Mouse (Mus musculus) heart, postnatal 4 days (tissue): Measurements from ENCODE around the gene Nek9. TPM values are rescaled to one million over a fixed set of nuclear protein-coding genes. Genes with fewer than 3 reads are reported as not detected.
"Not testable (repeated sequence)": the region's sequence is repeated elsewhere in the genome, so short reads cannot be mapped to it uniquely, and the experiment has no call there.

Source experiments
- DNase-seq: peaks from one replicate; pipeline ENCODE4 v3.0.0; 2021
- total RNA-seq, 2 experiments: library from RNA; stranded (reverse); gene quantifications; 2 replicates each; pipeline ENCODE4 v1.2.3; 2021

Nek9 gene
- total RNA-seq, 2 experiments from 2014 or later: 68.4 to 73.6 TPM

- peak; percentile 60 for DNase-seq
Observed at GRCm38 (mm10) chr12:85289157-85290000, 49.8 kb downstream of the Nek9 start.

- peak; percentile 92 for DNase-seq
Observed at GRCm38 (mm10) chr12:85288486-85289156, 50.5 kb downstream of the Nek9 start, which contains the start of gene Zc2hc1c. TSS of gene Zc2hc1c (plus strand) at chr12:85288591.

GRCm38 (mm10) chr12:85287809-85288485, 51.2 kb downstream of the Nek9 start, which contains the start of gene Acyp1:
TSS of gene Acyp1 (minus strand) at chr12:85288438.
- peak; percentile 50 for DNase-seq

- peak; percentile 45 for DNase-seq
Observed at GRCm38 (mm10) chr12:85286941-85287340, 52.2 kb downstream of the Nek9 start.

GRCm38 (mm10) chr12:85284996-85285395, 54.2 kb downstream of the Nek9 start:
- no peak for DNase-seq

- DNase-seq: no peak
Observed at GRCm38 (mm10) chr12:85284331-85284730, 54.8 kb downstream of the Nek9 start.

- DNase-seq: not testable (repeated sequence)
Observed at GRCm38 (mm10) chr12:85281756-85282155, 57.4 kb downstream of the Nek9 start.

GRCm38 (mm10) chr12:85280845-85281651, 58.1 kb downstream of the Nek9 start:
- DNase-seq: no peak

- DNase-seq: peak; percentile 99
Observed at GRCm38 (mm10) chr12:85280105-85280844, 58.9 kb downstream of the Nek9 start.

- no peak for DNase-seq
Observed at GRCm38 (mm10) chr12:85279396-85280080, 59.6 kb downstream of the Nek9 start.

- DNase-seq: no peak
Observed at GRCm38 (mm10) chr12:85278919-85279318, 60.2 kb downstream of the Nek9 start.

GRCm38 (mm10) chr12:85276273-85276672, 62.9 kb downstream of the Nek9 start:
- no peak for DNase-seq

GRCm38 (mm10) chr12:85273508-85273907, 65.7 kb downstream of the Nek9 start:
- peak; percentile 33 for DNase-seq

GRCm38 (mm10) chr12:85271843-85272206, 67.3 kb downstream of the Nek9 start:
- DNase-seq: no peak

GRCm38 (mm10) chr12:85271132-85271842, 67.9 kb downstream of the Nek9 start:
- no peak for DNase-seq

GRCm38 (mm10) chr12:85270319-85270718, 68.8 kb downstream of the Nek9 start, which contains the start of gene Mlh3:
TSS of gene Mlh3 (minus strand) at chr12:85270599.
- peak; percentile 84 for DNase-seq

- DNase-seq: no peak
Observed at GRCm38 (mm10) chr12:85269821-85270220, 69.3 kb downstream of the Nek9 start.

GRCm38 (mm10) chr12:85266248-85266647, 72.9 kb downstream of the Nek9 start:
- DNase-seq: no peak

GRCm38 (mm10) chr12:85264940-85265339, 74.2 kb downstream of the Nek9 start:
- DNase-seq: no peak

- DNase-seq: peak; percentile 42
Observed at GRCm38 (mm10) chr12:85264531-85264930, 74.6 kb downstream of the Nek9 start.
